Comparison of ENCODE assay signal across 26 mouse cellular contexts in the genomic region with DNA sequence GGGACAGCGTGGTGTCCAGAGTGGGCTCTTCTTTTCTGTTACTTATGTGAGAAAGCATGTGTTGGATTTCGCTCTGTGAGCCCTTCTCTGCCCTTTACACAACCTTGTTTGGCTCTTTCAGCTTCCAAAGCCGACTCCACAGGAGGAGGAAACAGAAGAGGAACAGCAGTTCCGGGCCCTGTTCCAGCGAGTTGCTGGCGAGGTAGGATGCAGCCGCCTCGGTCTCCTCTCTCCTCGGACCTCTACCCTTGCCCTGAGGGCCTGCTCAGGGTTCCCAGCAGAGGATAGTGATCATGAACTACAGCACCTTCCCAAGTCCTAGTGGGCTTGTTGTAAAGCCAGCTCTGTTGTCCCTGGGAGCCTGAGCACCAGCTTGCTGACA. TPM values are rescaled to one million over a fixed set of nuclear protein-coding genes. Genes with fewer than 3 reads are reported as not detected.
DNase-seq lines count a peak whose midpoint lies in the region; ATAC-seq and TF ChIP-seq lines count a peak whose summit lies in the region.
"Had no signal": no experiment of that assay in that cellular context is flagged by ENCODE, and none has a peak within 500 bp of the region (broad histone marks: within the 10 kb centered on the region; RNA-seq: fewer than 3 reads in every experiment).

No protein-coding gene starts in this region.

- H3K36me3 ChIP-seq in hindbrain, postnatal 0 days (ENCODE audit: insufficient read depth, low read length): no peaks in the 10 kb centered on the region
- no peaks in the 10 kb centered on the region for H3K36me3 ChIP-seq in hindbrain, embryonic 16.5 days (ENCODE audit: control insufficient read depth, insufficient read depth, low read length)
- H3K36me3 ChIP-seq: forebrain, embryonic 10.5 days; heart, embryonic 10.5 days; intestine, embryonic 15.5 days; liver, embryonic 13.5 days; midbrain, embryonic 13.5 days had no signal

- DNase-seq in gastrocnemius, postnatal 10 days: peak; percentile 26
- no peak for DNase-seq in gastrocnemius, adult 2 months
- DNase-seq in hindbrain, postnatal 0 days (ENCODE audit: low spot score): no peak
- peak; percentile 51 for DNase-seq in left cerebral cortex, postnatal 4 days
- DNase-seq in left cerebral cortex, adult 11 months (ENCODE audit: low spot score): no peak
- DNase-seq in embryo, embryonic 11 days: no peak
- DNase-seq: adrenal gland, adult 8-10 months; gastrocnemius, postnatal 25 days; kidney, adult 9 months; liver, embryonic 13.5 days; lung, adult 2 months had no signal

- intact Hi-C loops in gastrocnemius, adult 2 months (cut with DNase I): no loop called here
- intact Hi-C loops in left cerebral cortex, postnatal 4 days (cut with DNase I): no loop called here

- no peaks in the 10 kb centered on the region for H3K9me3 ChIP-seq in hindbrain, postnatal 0 days (ENCODE audit: low read length)
- H3K9me3 ChIP-seq in hindbrain, embryonic 16.5 days (ENCODE audit: control insufficient read depth, low read length): no peaks in the 10 kb centered on the region
- H3K9me3 ChIP-seq: forebrain, embryonic 10.5 days; heart, embryonic 10.5 days; intestine, embryonic 15.5 days; liver, embryonic 13.5 days; megakaryocyte, embryonic 14.5 days; midbrain, embryonic 13.5 days had no signal

- H3K4me1 ChIP-seq in hindbrain, postnatal 0 days (ENCODE audit: insufficient read depth, low read length): no peaks in the 10 kb centered on the region
- no peaks in the 10 kb centered on the region for H3K4me1 ChIP-seq in hindbrain, embryonic 16.5 days (ENCODE audit: control insufficient read depth, insufficient read depth, low read depth, low read length)
- H3K4me1 ChIP-seq: forebrain, embryonic 10.5 days; heart, embryonic 10.5 days; intestine, embryonic 15.5 days; liver, embryonic 13.5 days; midbrain, embryonic 13.5 days had no signal

- no peak overlapping the region for H3K4me3 ChIP-seq in gastrocnemius, adult 2 months
- H3K4me3 ChIP-seq in hindbrain, postnatal 0 days (ENCODE audit: low read length): no peak overlapping the region
- H3K4me3 ChIP-seq in hindbrain, embryonic 16.5 days (ENCODE audit: low read length): no peak overlapping the region
- H3K4me3 ChIP-seq: forebrain, embryonic 10.5 days; heart, embryonic 10.5 days; intestine, embryonic 15.5 days; liver, embryonic 13.5 days; megakaryocyte, embryonic 14.5 days; midbrain, embryonic 13.5 days had no signal

- H3K4me2 ChIP-seq in hindbrain, postnatal 0 days (ENCODE audit: low read depth, low read length): no peak overlapping the region
- H3K4me2 ChIP-seq in hindbrain, embryonic 16.5 days (ENCODE audit: low read length): no peak overlapping the region
- H3K4me2 ChIP-seq: hindbrain, embryonic 14.5 days; intestine, embryonic 15.5 days; liver, embryonic 13.5 days; midbrain, embryonic 13.5 days had no signal

- ATAC-seq in hindbrain, postnatal 0 days: no peak
- ATAC-seq in hindbrain, embryonic 16.5 days: no peak
- ATAC-seq: activated CD4-positive, CD25-positive, alpha-beta regulatory T cell, adult 4 months; forebrain, embryonic 16.5 days; intestine, embryonic 15.5 days; midbrain, embryonic 13.5 days had no signal

- no peak overlapping the region for H3K9ac ChIP-seq in hindbrain, postnatal 0 days (replicated peaks; ENCODE audit: low read length)
- no peak overlapping the region for H3K9ac ChIP-seq in hindbrain, embryonic 16.5 days (ENCODE audit: low read depth, low read length)
- H3K9ac ChIP-seq: hindbrain, embryonic 14.5 days; intestine, embryonic 15.5 days; liver, embryonic 13.5 days; midbrain, embryonic 13.5 days had no signal

- no peak overlapping the region for H3K27ac ChIP-seq in gastrocnemius, adult 2 months
- peak overlapping the region; percentile 26; the same call in 1 of the 2 replicates for H3K27ac ChIP-seq in hindbrain, postnatal 0 days
- H3K27ac ChIP-seq in hindbrain, embryonic 16.5 days (ENCODE audit: low read depth, low read length): no peak overlapping the region
- H3K27ac ChIP-seq: forebrain, embryonic 10.5 days; heart, embryonic 10.5 days; hindbrain, embryonic 14.5 days; intestine, embryonic 15.5 days; liver, embryonic 13.5 days; midbrain, embryonic 13.5 days had no signal

- no peaks in the 10 kb centered on the region for H3K27me3 ChIP-seq in hindbrain, postnatal 0 days (ENCODE audit: insufficient read depth, low read length)
- H3K27me3 ChIP-seq in hindbrain, embryonic 16.5 days (replicated peaks; ENCODE audit: control insufficient read depth, insufficient read depth, low read length): no peaks in the 10 kb centered on the region
- H3K27me3 ChIP-seq: intestine, embryonic 15.5 days; liver, embryonic 13.5 days; midbrain, embryonic 13.5 days had no signal

- WGBS in hindbrain, postnatal 0 days: 63% methylated on average over 9 of the region's 9 CpGs
- WGBS in hindbrain, embryonic 16.5 days: 71% methylated on average over 9 of the region's 9 CpGs

- TF ChIP-seq CTCF in gastrocnemius, adult 2 months (IDR thresholded peaks at IDR 0.05): no peak
- TF ChIP-seq CTCF in hindbrain, postnatal 0 days (IDR thresholded peaks at IDR 0.05; ENCODE audit: low read depth): no peak

RNA-seq across cellular contexts. Expression of gene Capn9, which starts 33.1 kb away (rescaled TPM):
- not detected for total RNA-seq in gastrocnemius, postnatal 10 days (2021)
- total RNA-seq in gastrocnemius, adult 2 months (2021): not detected
- not detected in 2 replicates for total RNA-seq in hindbrain, postnatal 0 days (2014; rRNA removed)
- 0.29 and 0.39 TPM in 2 replicates for polyA plus RNA-seq in hindbrain, postnatal 0 days (2015; fragmentation: Nextera tagmentation; extraction: Ambion mirVana)
- 0.15 and 0.34 TPM in 2 replicates for polyA plus RNA-seq in hindbrain, embryonic 16.5 days (2015; fragmentation: Nextera tagmentation; extraction: Ambion mirVana)
- under 1 TPM in 1 of 2 experiments, not detected in 1; 0.32 TPM for total RNA-seq in left cerebral cortex, postnatal 4 days (2021)
- total RNA-seq: gastrocnemius, postnatal 25 days; heart, postnatal 25 days; left cerebral cortex, adult 18-20 months; monocyte, adult 5-6 weeks; neutrophil, adult 5-6 weeks had no signal
- polyA plus RNA-seq: activated CD4-positive, CD25-positive, alpha-beta regulatory T cell, adult 4 months; C2C12; embryonic facial prominence, embryonic 11.5 days; forebrain, embryonic 10.5 days; heart, embryonic 10.5 days had no signal

RNA-seq across cellular contexts. Expression of gene Agt, which starts 39.5 kb away (rescaled TPM):
- total RNA-seq in gastrocnemius, postnatal 10 days (2021): 10 to 100 TPM; 11.0 to 13.8 TPM
- 10 to 100 TPM; 12.0 to 18.0 TPM for total RNA-seq in gastrocnemius, adult 2 months (2021)
- 101 and 162 TPM in 2 replicates for total RNA-seq in hindbrain, postnatal 0 days (2014; rRNA removed)
- 95.3 and 112 TPM in 2 replicates for polyA plus RNA-seq in hindbrain, postnatal 0 days (2015; fragmentation: Nextera tagmentation; extraction: Ambion mirVana)
- 2.7 and 10.9 TPM in 2 replicates for polyA plus RNA-seq in hindbrain, embryonic 16.5 days (2015; fragmentation: Nextera tagmentation; extraction: Ambion mirVana)
- 1 to 10 TPM; 3.0 to 9.0 TPM for total RNA-seq in left cerebral cortex, postnatal 4 days (2021)
- total RNA-seq: monocyte, adult 5-6 weeks; neutrophil, adult 5-6 weeks had no signal
- polyA plus RNA-seq: activated CD4-positive, CD25-positive, alpha-beta regulatory T cell, adult 4 months; C2C12; embryonic facial prominence, embryonic 11.5 days; forebrain, embryonic 10.5 days; midbrain, embryonic 13.5 days had no signal

RNA-seq across cellular contexts. Expression of gene 2310022B05Rik, which starts 54.2 kb away (rescaled TPM):
- total RNA-seq in gastrocnemius, postnatal 10 days (2021): 10 to 100 TPM; 31.7 to 42.0 TPM
- 10 to 100 TPM; 10.4 to 17.3 TPM for total RNA-seq in gastrocnemius, adult 2 months (2021)
- total RNA-seq in hindbrain, postnatal 0 days (2014; rRNA removed): 100 and 106 TPM in 2 replicates
- 27.0 and 30.2 TPM in 2 replicates for polyA plus RNA-seq in hindbrain, postnatal 0 days (2015; fragmentation: Nextera tagmentation; extraction: Ambion mirVana)
- polyA plus RNA-seq in hindbrain, embryonic 16.5 days (2015; fragmentation: Nextera tagmentation; extraction: Ambion mirVana): 17.0 and 23.2 TPM in 2 replicates
- total RNA-seq in left cerebral cortex, postnatal 4 days (2021): 10 to 100 TPM; 86.2 to 89.8 TPM

Comparison
In these comparisons a context has a peak if more than half of its experiments do, and no peak if none do; other contexts are left out.
1. DNase-seq: peak in gastrocnemius, postnatal 10 days (single experiment) and left cerebral cortex, postnatal 4 days (single experiment); none in gastrocnemius, adult 2 months (single experiment), hindbrain, postnatal 0 days (single experiment), left cerebral cortex, adult 11 months (single experiment) and embryo, embryonic 11 days (single experiment).